Mouse (Mus musculus): ENCODE data around the gene Cyb5r3.
A peak's percentile ranks its signal among the peaks of the same experiment; 100 is the strongest.

Cyb5r3 gene

DNA sequence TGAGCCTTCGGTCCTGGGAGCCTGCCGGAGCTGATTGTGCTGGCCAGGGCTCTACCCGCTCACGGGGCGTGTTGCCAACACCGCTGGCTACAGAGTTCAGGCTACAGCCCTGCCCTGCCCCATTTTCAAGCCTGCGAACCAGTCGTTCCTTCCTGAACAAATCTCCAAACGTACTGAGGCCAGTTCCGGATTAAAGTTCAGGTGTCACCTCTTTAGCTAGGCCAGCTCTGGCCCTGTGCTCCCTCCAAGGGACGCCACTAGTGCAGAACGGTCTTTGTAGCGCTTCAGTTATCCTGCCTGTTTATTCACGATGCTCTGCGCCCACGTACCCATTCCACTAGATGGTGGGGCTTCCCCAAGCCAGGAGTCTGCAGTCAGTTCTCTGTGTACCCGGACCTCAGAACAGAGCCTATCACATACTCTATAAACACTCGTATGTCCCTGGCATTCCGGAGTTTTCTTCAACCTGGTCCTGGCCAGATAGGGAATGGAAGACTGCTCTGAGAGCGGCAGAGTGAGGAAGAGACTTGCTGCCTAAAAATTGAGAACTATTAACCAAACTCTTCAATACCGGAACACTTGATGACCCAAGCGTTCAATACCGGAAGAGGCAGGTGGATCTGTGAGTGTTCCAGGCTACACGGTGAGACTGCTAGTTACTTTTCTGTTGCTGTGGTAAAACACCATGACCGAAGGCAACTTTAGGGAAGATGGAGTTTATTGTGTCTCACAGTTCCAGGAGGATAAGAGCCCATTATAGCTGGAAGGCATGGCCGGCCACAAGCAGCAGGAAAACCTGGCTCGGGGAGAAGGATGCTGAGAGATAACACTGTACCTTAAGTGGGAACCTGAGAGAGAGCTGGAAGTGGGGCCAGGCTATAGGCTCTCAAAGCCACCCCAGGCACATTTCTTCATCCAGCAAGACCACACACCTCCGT, at the start of gene Cyb5r3:
TSS of gene Cyb5r3 (minus strand) at position 101 of the 938 bp plus-strand sequence.
- no peak; the same call in none of the 2 replicates for ATAC-seq (ENCODE audit: low TSS enrichment)

DNA sequence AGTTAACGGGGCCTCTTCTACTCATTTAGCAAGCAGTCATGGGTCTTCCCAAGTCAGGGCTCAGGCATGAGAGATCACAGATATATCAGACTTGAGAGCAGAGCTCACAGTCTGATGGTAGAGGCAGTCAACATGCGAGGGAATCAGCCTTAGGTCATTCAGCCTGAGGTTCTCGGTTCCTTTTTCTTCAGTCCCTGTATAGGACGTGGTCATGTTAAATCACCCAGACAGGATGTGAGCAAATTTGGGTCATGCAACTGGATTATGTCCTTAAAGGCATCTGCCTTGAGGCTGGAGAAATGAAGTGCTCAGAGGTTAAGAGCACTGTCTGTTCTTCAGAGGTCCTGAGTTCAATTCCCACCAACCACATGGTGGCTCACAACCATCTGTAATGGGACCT, 49.3 kb upstream of the Cyb5r3 start:
- no peak for ATAC-seq (ENCODE audit: low TSS enrichment)

DNA sequence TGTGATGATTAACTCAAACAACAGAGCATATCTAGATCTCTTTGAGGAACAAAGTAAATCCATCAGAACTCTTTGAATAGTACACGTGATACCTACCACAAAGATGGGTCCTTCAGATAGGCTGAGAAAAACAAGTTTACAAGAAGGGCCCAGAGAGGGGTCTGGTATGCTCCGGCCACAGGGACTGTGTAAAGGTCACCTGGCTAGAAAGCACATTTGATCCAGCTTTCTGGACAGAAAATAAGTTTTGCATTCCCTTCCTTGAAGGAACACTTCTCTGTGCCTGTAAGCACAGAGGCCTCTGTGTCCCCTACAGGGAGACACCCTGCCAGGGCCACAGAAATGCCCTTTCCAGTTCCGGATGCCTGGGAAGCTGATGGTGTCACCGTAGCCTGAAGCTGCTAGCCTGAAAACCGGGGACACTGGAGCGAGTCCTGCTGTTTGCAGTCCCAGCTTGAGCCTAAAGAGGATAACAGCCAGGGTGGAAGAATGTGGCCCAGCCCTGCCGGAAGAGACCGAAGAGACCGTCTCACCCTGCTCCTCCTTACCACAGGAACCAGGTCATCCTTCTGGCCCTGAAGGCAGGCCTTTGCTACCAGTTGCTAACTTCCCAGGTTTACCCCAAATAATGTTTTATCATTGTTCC, 48.1 kb upstream of the Cyb5r3 start:
- no peak for ATAC-seq (ENCODE audit: low TSS enrichment)

DNA sequence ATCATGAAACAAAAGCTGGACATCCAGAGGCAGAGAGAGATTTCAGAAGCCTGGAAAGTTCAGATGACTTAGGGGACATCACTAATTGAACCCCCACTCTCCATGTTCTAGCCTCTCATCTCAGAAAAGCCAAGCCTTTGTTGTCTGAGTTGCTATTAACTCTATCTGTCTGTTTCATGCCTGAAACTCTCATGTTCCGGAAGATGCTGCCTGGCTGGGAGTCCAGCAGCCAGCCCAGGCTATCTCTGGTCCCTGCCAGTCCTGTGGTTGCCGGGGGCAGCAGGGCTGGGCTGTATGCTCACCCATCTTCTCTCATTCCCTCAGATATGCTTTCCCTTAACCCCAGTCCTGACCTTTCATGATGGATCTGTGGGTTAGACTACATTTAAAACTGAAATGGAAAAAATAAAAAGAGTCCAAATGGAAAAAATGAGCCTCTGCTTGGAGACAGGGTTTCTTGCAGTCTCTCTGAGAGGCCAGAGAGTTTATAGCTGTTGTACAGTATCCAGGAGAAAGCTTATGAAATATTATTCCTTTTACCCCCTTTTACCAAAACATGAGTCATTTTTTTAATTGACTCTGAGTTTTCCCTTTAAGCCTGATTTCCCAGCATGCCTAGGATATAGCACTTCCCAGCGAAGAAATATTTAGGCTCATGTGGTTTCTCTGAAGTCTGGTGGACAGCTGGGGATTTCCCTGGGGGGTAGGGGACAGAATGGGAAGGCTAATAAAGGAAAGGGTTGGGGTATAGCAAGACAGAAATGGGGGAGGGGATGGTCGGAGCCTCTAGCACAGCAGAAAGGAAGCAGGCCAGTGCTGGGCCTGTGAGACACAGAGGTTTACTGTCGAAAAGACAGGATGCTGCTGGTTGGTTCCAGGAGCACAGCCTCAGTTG, 43.2 kb upstream of the Cyb5r3 start:
- no peak for ATAC-seq (ENCODE audit: low TSS enrichment)

DNA sequence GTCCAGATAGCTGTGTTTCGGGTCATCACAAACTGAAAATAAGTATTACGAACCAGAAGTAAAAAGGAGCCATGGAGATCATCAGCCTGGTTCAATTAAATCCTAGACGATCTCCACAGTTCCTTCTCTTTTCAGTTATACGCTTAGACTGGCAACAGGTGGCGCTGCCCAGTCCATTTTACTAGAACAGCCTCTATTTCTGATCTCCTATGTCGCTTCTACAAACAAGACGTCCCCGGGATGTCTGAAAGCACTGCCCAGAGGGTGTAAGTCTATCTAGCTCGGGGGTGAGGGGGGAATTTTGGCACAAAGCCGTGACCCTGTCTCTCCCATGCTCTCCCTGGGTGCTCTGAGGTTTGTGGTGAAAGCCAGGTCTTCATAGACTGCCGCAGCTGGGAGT, 37.8 kb upstream of the Cyb5r3 start:
- ATAC-seq (ENCODE audit: low TSS enrichment) = peak; percentile 59; the same call in 1 of the 2 replicates

DNA sequence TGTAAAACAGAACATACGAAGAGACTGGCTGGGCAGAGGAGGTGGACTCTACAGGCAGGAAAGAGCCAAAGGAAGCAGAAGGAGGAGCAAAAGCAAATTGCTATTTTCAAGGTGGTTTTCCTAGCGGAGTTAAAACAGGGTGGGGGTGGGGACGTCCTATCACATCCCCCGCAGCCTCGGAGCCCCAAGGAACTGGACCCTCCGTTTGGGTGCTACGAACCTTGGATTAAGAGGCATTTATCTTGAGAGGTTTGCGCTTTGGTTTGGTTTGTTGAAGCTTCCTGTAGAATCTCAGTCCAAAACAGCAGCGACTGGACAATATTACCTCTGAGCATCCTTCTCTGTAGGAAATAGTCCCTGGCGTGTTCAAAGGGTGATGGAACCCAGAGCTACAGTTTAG, 37.3 kb upstream of the Cyb5r3 start:
- peak; percentile 27; the same call in 1 of the 2 replicates for ATAC-seq (ENCODE audit: low TSS enrichment)

DNA sequence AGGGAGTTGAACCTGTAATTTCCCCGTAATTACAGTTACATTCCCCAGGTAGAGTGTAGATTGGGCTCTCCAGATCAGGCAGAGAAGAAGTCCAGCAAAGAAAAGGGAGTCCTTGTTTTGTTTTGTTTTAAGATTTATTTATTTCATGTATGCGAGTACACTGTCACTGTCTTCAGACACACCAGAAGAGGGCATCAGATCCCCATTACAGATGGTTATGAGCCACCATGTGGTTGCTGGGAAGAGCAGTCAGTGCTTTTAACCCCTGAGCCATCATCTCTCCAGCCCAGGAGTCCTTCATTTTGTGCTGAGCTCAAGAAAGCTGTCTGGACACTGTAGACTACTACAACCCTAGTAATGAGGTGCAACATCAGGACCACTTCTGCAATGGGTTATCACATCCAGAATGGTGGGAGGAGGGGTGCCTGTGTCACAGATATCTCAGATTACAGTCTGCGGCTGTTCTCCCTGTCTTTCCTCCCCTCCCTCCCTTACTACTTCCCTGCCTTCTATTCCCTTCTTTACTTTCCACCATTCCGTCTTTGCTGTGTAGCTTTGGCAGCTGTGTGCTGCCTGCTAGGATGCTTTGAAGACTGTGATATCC, 36.8 kb upstream of the Cyb5r3 start:
- no peak for ATAC-seq (ENCODE audit: low TSS enrichment)

DNA sequence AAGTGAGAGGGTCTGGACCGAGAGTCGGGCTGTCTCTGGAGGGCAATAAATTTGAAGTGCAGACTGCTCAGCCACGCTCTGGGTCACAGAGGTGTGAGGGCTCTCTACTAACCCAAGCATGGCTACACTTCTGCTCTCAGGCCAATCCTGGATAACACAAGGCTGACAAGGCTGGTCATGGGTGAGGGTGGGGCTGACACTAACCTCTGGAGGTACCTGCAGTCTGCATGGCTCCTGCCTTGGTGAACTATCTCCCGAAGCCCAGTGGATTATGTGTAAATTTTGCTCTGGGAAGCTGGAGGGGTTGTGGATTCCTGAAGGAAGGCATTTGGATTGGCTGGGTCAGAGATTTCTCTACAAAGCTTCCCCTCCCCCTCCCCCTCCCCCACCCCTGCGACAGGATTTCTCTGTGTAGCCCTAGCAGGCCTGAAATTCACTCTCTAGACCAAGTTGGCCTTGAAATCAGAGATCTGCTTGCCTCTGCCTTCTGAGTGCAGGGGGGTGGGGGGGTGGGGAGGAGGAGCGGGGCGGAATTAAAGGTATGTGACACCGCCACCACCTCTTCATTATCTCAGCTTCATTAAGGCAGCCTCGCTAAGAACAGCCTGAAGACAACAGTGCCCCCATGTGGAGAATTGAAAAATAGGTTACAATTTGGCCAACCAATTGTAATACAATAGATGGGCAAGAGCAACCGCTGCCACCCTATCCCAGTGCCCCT, 32.5 kb upstream of the Cyb5r3 start:
- ATAC-seq (ENCODE audit: low TSS enrichment) = peak; percentile 72; the same call in 1 of the 2 replicates

DNA sequence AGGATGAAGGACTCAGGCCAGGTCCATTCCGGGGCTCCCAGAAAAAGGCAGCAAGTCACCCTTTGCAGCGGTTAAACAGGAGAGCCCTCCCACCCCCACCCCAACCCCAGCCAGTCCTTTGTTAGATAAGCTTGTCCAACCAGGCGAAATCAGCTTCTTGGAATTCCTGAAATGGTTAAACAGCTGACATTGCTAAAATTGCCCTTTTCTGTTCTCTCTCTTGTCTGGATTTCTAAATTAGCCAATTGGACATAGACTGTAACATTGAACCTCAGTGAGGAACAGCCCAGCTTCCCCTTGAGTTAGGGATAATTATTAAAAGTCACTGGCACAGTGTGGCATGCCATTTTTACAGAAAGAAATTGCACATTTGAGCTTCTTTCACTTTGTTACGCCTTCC, 30.0 kb upstream of the Cyb5r3 start:
- no peak for ATAC-seq (ENCODE audit: low TSS enrichment)

DNA sequence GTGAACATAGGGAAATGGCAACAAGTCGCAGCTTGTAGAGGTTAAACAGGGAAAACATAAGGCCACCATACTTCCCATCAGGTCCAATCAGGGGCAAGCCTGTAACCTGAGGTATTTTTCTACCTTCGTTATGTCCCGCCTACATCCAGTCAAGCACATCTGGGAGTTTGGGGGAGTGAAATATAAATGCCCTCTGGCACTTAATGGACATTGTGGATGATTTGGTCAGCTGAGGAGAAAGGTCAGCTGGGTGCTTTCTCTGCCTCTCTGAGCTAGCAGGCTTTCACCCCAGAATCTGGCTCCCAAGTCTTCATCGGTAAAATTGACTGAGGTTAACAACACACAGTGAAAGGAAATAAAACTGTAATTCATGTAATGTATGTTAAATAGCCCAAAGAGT, 21.0 kb upstream of the Cyb5r3 start:
- no peak for ATAC-seq (ENCODE audit: low TSS enrichment)

DNA sequence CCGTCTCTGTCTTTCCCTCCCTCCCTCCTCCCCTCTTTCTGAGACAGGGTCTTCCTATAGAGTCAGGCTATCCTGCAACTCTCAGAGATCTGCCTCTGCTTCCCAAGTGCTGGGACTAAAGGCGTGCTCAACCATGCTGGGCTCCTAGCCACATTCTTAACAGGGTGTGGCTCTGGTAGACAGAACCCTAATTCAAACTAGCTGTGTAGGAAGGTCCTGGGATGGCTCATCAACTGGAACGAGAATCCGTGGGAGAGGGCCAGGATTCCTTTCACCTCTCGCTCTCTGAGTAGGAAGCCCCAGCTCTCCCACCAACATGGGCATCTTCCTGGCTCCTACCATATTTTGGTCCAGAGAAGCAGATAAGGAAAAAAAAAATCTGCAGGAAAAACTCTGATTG, 10.0 kb upstream of the Cyb5r3 start:
- ATAC-seq (ENCODE audit: low TSS enrichment) = no peak

DNA sequence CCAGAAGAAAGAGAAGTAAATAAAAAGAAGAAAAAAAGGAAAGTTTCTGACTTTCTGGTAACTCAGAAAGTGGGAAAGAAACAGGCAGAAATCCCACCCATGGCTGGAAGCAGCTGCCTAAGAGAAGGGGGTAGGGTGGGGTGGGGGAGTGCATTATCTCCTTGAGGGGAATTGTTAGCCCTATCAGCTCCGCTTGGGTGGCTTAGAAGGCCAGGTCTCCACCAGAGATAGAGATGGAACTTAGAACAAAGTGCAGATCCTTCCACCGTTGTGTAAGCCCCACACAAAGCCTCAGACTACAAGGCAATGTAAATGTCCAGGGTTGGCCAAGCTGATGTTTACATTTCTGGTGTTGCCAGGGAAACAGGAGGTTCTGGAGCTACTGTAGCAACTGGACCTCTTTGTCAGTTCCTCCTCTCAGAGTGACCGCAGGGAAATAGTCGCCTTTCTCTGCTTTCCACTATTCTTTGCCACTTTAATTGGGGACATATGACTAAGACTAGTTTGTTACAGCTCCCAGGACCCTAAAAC, 9.5 kb upstream of the Cyb5r3 start:
- ATAC-seq (ENCODE audit: low TSS enrichment) = no peak

DNA sequence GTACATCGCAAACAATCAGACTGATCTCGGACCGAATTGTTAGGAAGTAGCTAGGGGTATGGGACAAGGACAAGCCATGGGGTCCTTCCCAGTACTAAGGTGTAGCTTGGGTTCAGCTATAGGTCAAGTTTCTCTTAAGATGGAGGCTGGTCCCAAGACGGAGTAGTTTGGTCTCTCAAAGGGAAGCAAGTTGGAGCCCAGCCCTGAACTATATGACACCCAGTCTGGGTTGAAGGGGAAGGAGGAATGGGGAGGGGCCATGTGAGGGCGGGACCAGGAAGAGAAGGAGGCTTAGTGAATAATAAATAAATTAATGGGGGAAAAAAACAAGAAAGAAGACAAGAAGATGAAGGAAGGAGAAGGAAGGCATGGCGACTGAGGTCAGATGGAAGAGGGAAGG, 7.6 kb upstream of the Cyb5r3 start:
- no peak for ATAC-seq (ENCODE audit: low TSS enrichment)

DNA sequence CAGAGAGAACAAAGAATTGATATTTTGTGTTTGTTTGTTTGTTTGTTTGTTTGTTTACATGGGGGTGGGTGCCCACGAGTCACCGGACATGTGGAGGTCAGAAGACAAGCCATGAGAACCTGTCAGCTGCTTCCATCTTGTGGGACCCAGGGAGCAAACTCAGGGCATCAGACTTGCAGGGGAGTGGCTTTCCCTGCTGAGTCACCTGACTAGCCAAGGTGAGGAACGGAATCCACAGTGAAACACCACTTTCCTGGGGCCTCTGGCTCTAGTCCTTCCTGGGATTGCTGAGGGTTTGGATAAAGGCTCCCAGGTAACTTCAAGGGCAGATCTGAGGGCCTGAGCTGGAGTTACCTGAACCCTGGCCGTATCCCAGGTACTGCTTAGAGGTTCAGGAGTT, 4.3 kb upstream of the Cyb5r3 start:
- no peak for ATAC-seq (ENCODE audit: low TSS enrichment)

DNA sequence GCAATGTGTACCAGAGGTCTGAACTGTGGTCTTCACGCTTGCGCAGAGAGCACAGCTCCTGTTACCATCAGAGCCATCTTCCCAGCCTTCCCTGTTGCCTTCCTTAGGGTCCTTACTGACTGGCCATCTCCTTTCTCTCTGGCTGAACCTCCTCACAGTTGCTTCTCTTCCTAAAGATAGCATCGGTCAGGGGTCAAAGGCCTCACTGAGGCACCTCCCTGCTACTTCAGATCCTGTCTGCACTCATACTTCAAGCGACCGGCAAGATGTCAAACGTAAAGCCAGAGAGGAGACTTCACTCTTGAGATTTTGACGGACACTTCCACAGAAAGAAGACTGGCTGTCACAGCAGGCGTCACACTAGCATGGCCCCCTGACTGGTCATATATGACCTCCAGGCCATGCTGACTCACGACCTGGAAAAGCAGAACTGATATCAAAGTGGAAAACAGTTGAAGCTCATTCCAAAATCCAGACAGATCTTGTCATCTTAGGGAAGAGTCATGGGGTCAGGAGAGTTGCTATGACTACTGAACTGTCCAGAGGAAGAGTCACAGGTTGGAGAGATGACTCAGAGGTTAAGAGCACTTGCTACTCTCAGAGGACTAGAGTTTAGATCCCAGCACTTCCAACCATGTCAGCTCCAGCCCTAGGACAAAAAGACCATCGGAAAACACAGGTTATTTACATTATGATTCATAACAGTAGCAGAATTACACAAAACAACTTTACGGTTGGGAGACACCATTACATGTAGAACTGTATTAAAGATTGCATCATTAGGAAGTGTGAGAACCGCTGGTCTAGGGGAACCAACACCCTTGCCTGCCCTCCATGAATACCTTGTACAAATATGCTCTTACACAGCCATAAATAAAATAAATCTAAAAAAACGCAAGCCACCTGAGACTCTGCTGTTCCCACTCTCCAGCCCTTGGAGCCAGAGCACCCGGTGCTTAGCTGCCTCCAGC, 1.8 kb upstream of the Cyb5r3 start:
- no peak for ATAC-seq (ENCODE audit: low TSS enrichment)

DNA sequence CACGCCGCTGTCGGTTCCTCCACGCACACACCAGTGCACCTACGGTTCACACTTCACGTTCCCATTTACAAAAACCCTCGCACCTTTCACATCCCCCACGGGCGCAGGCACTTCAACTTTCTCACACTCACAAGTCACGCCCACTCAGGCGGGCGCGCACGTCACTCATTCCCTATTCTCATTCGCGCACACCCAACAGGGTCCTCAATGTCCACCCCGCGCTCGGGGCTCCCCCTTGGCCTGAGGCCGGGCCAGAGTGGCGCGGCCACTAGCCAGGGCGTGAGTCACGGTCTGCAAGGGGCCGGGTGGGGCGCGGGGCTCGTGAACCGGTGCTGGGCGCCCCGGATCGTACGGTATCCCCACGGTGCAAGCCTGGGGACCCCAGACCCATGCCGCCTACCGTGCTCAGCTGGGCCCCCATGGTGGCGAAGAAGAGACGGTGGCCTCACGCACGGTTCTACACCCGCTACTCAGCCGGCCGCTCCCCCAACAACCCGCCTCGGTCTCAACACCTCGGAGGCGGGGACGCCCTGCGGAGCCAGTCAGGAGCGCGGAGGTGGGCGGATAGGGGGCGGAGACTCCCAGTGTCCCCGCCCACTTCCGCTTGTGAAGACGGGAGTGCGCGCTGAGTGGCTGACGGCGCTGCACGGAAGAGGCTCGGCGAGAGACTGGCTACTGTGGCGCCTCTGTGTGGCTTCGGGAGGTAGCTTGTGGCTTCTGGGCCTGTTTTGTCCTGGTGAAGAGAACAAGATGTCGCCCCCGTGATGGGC, 495 bp downstream of the Cyb5r3 start:
- ATAC-seq (ENCODE audit: low TSS enrichment) = peak; percentile 97

DNA sequence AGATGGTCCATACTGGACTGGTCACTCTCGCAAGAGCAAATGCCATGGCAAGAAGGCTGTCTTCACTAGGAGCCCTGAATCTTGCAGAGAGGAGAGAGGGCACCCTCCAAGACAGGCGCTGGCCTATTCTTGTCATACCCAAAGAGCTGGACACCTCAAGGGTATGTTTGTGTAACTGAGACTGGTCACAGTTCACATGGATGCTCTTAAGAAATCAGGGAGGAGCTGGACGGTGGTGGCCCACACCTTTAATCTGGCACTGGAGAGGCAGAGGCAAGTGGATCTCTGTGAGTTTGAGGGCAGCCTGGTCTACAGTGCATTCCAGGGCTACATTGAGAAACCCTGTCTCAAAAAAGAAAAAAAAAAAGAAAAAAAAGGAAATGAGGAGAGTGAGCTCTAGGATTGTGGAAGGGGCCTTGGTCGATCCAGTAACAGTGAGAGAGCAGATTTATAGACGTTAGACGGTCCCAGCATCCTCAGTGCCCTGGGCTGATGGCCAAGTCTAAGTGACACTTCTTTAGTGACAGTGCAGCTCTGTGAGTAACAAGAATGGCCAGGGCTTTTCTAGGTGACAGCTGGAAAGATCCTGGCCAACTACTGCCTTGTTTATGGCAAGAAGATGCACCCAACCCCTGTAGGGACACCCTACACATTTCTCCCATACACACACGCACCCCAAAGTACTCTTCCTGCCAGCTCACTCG, 1.3 kb downstream of the Cyb5r3 start:
- ATAC-seq (ENCODE audit: low TSS enrichment) = no peak

All from frontal cortex, adult (tissue).